Mouse (Mus musculus) liver (tissue): ENCODE data around the gene Trpm3.

Source experiments
- DNase-seq: peaks from one replicate; pipeline ENCODE4 v3.0.0-alpha.2; 2020; ENCODE audit warnings: mixed read lengths

The Trpm3 gene

GRCm38 (mm10) chr19:22872456-22872855, 733.6 kb downstream of the Trpm3 start:
- DNase-seq, result no peak

- no peak for DNase-seq
These were observed 741.4 kb downstream of the Trpm3 start for GRCm38 (mm10) chr19:22880199-22880598.

GRCm38 (mm10) chr19:22882670-22883111, 743.8 kb downstream of the Trpm3 start:
- no peak for DNase-seq

GRCm38 (mm10) chr19:22883154-22883553, 744.3 kb downstream of the Trpm3 start:
- DNase-seq, result no peak

GRCm38 (mm10) chr19:22883744-22884317, 745.0 kb downstream of the Trpm3 start:
- DNase-seq, result peak; percentile 14

- DNase-seq, result no peak
These were observed 745.5 kb downstream of the Trpm3 start for GRCm38 (mm10) chr19:22884357-22884756.

- DNase-seq, result no peak
These were observed 746.2 kb downstream of the Trpm3 start for GRCm38 (mm10) chr19:22885051-22885450.

GRCm38 (mm10) chr19:22901892-22902291, 763.0 kb downstream of the Trpm3 start:
- no peak for DNase-seq

- no peak for DNase-seq
These were observed 763.5 kb downstream of the Trpm3 start for GRCm38 (mm10) chr19:22902386-22902785.

GRCm38 (mm10) chr19:22905066-22905482, 766.2 kb downstream of the Trpm3 start:
- DNase-seq, result no peak

GRCm38 (mm10) chr19:22910686-22911085, 771.8 kb downstream of the Trpm3 start:
- DNase-seq, result no peak

GRCm38 (mm10) chr19:22912971-22913370, 774.1 kb downstream of the Trpm3 start:
- no peak for DNase-seq

GRCm38 (mm10) chr19:22915868-22916642, 777.2 kb downstream of the Trpm3 start:
- DNase-seq, result peak; percentile 67

- peak; percentile 72 for DNase-seq
These were observed 777.9 kb downstream of the Trpm3 start for GRCm38 (mm10) chr19:22916643-22917344.

- DNase-seq, result no peak
These were observed 778.5 kb downstream of the Trpm3 start for GRCm38 (mm10) chr19:22917345-22917735.

GRCm38 (mm10) chr19:22920949-22921348, 782.1 kb downstream of the Trpm3 start:
- DNase-seq, result no peak

- no peak for DNase-seq
These were observed 784.2 kb downstream of the Trpm3 start for GRCm38 (mm10) chr19:22922871-22923670.

- DNase-seq, result no peak
These were observed 786.4 kb downstream of the Trpm3 start for GRCm38 (mm10) chr19:22925284-22925683.

- no peak for DNase-seq
These were observed 787.9 kb downstream of the Trpm3 start for GRCm38 (mm10) chr19:22926753-22927152.

- DNase-seq, result no peak
These were observed 789.5 kb downstream of the Trpm3 start for GRCm38 (mm10) chr19:22928366-22928765.

GRCm38 (mm10) chr19:22929768-22930167, 790.9 kb downstream of the Trpm3 start:
- DNase-seq, result no peak

GRCm38 (mm10) chr19:22930368-22930834, 791.6 kb downstream of the Trpm3 start:
- no peak for DNase-seq

GRCm38 (mm10) chr19:22931006-22931405, 792.2 kb downstream of the Trpm3 start:
- no peak for DNase-seq
